Mouse (Mus musculus) CH12.LX (cell line): ENCODE data around the gene Stt3b.

Experiments
- CHD1 ChIP-seq: IDR thresholded peaks from 2 replicates; pipeline ENCODE4 v1.6.1; 2012; ENCODE audit warnings: low read depth, low read length, improper control_type of control experiment, inconsistent platforms
- CHD2 ChIP-seq: IDR thresholded peaks from 2 replicates; pipeline ENCODE4 v1.6.1; 2011; ENCODE audit warnings: low read length, improper control_type of control experiment
- CTCF ChIP-seq, 2 experiments: IDR thresholded peaks in 1 of 2; conservative IDR thresholded peaks in 1 of 2; 2 replicates each; pipeline ENCODE4 v1.5.1; 2011 to 2012; ENCODE audit warnings: low read depth in 2 of 2, low read length in 2 of 2, improper control_type of control experiment in 1 of 2, inconsistent platforms in 1 of 2, mild to moderate bottlenecking in 1 of 2, moderate library complexity in 1 of 2
- E2F4 ChIP-seq: IDR thresholded peaks from 2 replicates; pipeline ENCODE4 v1.6.1; 2011; ENCODE audit warnings: low read depth, low read length, improper control_type of control experiment; ENCODE audit not compliant: insufficient replicate concordance
- EP300 ChIP-seq: IDR thresholded peaks from 2 replicates; pipeline ENCODE4 v1.6.1; 2011; ENCODE audit warnings: low read length, improper control_type of control experiment
- ETS1 ChIP-seq: conservative IDR thresholded peaks from 2 replicates; pipeline ENCODE4 v1.6.1; 2012; ENCODE audit warnings: low read depth, mild to moderate bottlenecking, inconsistent platforms, low read length, improper control_type of control experiment, moderate library complexity
- HCFC1 ChIP-seq: IDR thresholded peaks from 2 replicates; pipeline ENCODE4 v1.6.1; 2012; ENCODE audit warnings: low read depth, mild to moderate bottlenecking, inconsistent platforms, low read length, improper control_type of control experiment
- MAZ ChIP-seq: IDR thresholded peaks from 2 replicates; pipeline ENCODE4 v1.6.1; 2012; ENCODE audit warnings: low read depth, mild to moderate bottlenecking, inconsistent platforms, low read length, improper control_type of control experiment, moderate library complexity
- MXI1 ChIP-seq: IDR thresholded peaks from 2 replicates; pipeline ENCODE4 v1.6.1; 2011; ENCODE audit warnings: mild to moderate bottlenecking, low read depth, low read length, improper control_type of control experiment
- NRF1 ChIP-seq: IDR thresholded peaks from 2 replicates; pipeline ENCODE4 v1.6.1; 2014; ENCODE audit warnings: low read depth, mild to moderate bottlenecking, inconsistent platforms, low read length, improper control_type of control experiment, moderate library complexity
- POLR2A ChIP-seq: IDR thresholded peaks from 2 replicates; pipeline ENCODE4 v1.6.1; 2011; ENCODE audit warnings: low read depth, mild to moderate bottlenecking, improper control_type of control experiment, low read length
- ZKSCAN1 ChIP-seq: IDR thresholded peaks from 2 replicates; pipeline ENCODE4 v1.6.1; 2012; ENCODE audit warnings: low read depth, inconsistent platforms, low read length, improper control_type of control experiment, borderline replicate concordance
- ZNF384 ChIP-seq: IDR thresholded peaks from 2 replicates; pipeline ENCODE4 v1.6.1; 2012; ENCODE audit warnings: low read depth, low read length, improper control_type of control experiment, inconsistent platforms

GRCm38 (mm10) chr9:115192890-115193289 lies 117.3 kb downstream of the Stt3b start:
- TF ChIP-seq MXI1 (no peak), ZNF384 (no peak), ETS1 (no peak), CHD1 (no peak), NRF1 (no peak), CHD2 (no peak), CTCF (conservative IDR thresholded peaks at IDR 0.05 in 1 of 2, IDR thresholded peaks at IDR 0.05 in 1 of 2; ENCODE audit: low read depth in 2 of 2, low read length in 2 of 2) (peak in 1 of 2 experiments; percentile 14; a peak in 1 of 4 replicates), E2F4 (no peak), POLR2A (no peak), MAZ (no peak), ZKSCAN1 (no peak), EP300 (no peak), HCFC1 (no peak)
